Mouse (Mus musculus): ENCODE results near the gene Pomgnt2. TPM values are rescaled to one million over a fixed set of nuclear protein-coding genes. Genes with fewer than 3 reads are reported as not detected.
"Not testable (repeated sequence)": the region's sequence is repeated elsewhere in the genome, so short reads cannot be mapped to it uniquely, and the experiment has no call there.

The Pomgnt2 gene
- polyA plus RNA-seq, 1 experiment from 2014 or later, result 8.8 TPM

DNA sequence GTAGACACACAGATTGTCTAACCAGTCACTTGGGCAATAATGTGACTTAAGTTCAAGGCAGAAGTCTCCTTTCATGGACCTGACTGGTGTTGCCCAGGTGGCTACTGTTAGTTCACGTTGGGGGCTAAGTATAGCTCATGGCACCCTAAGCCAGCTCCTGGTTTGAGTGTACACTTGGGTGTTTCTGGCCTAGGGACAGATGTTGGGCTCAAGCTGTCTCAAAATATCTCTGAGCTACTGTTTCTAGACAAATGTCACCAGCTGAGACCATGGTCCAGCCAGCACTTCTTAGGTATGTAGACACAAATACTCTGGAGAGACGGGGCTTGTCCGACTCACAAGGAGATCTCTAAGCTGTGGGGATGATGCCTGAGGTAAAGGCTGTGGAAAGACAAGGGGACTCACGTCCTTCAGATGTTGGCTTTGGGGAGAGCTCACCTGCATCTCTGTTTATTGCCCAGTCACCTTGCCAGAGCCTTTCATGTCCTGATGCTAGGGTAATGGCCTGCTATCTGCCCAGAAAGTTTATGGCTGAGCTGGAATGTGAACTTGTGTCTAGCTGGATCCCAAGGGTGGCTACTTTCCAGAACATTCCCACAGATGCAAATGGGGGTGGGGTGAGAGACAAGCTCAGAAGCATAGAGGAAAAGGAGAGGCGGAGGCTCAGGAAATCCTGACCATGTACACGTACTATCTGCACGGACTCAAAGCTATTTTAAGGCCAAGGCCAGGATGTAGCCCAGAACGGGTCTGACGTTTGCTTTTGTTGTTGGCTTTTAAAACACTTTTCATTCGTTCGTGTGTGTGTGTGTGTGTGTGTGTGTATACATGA, 31.2 kb upstream of the Pomgnt2 start:
- Histone ChIP-seq H3K4me1 (replicated peaks; ENCODE audit: control insufficient read depth, insufficient read depth, low read length) (no peaks in the 10 kb centered on the region), H3K4me3 (ENCODE audit: low read depth, low read length) (no peak overlapping the region), H3K36me3 (ENCODE audit: control insufficient read depth, insufficient read depth, low read length) (no peaks in the 10 kb centered on the region), H3K27ac (ENCODE audit: low read depth, low read length) (no peak overlapping the region), H3K4me2 (replicated peaks; ENCODE audit: low read depth, low read length) (no peak overlapping the region), H3K9ac (ENCODE audit: low read depth, low read length) (no peak overlapping the region), H3K9me3 (ENCODE audit: control insufficient read depth, low read length) (no peaks in the 10 kb centered on the region), H3K27me3 (ENCODE audit: control insufficient read depth, insufficient read depth, low read length) (no peaks in the 10 kb centered on the region)
- DNase-seq (ENCODE audit: low spot score) (no peak), ATAC-seq (ENCODE audit: low FRiP score) (no peak)
- WGBS, result 83% methylated on average over 11 of the region's 11 CpGs

DNA sequence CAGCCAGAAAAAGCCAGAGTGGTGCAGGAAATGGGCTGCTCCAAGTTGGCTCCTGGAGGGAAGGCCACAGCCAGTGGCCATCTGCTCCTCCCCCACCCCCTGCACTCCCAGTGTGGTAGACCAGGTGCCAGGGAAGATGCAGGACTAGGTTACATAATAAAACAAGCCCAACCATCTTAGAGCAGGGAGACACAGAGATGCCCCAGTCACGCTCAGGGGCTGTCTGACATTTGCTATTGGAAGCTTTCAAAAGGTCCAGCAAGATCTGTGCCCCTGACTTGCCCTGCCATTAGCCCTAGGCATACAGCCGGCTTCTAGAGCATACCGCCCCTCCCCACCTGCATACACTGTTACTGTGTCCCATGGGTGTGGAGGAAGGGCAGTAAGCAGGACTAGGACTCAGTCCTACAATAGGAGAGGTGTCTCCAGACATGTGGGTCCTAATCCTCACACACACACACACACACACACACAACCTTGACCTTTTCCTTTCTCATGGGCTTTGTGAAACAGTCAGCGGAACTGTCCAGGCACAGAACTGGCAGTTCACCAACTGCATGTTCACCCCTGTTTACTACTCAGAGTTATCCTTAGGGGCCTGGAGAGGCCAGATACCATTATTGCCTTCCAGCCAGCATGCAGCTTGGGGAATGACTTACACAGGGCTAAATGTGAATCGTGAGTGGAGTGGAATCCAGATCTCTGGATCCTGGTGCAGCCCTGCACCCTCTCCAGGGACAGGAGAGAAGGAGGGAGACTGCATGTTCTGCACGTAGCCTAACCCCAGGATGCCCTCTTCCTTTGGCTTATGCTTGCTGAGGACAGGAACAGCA, 30.4 kb upstream of the Pomgnt2 start:
- Histone ChIP-seq H3K4me3 (ENCODE audit: low read depth, low read length) (no peak overlapping the region), H3K27ac (ENCODE audit: low read depth, low read length) (no peak overlapping the region), H3K36me3 (ENCODE audit: control insufficient read depth, insufficient read depth, low read length) (no peaks in the 10 kb centered on the region), H3K9me3 (ENCODE audit: control insufficient read depth, low read length) (no peaks in the 10 kb centered on the region), H3K27me3 (ENCODE audit: control insufficient read depth, insufficient read depth, low read length) (no peaks in the 10 kb centered on the region), H3K4me2 (replicated peaks; ENCODE audit: low read depth, low read length) (no peak overlapping the region), H3K4me1 (replicated peaks; ENCODE audit: control insufficient read depth, insufficient read depth, low read length) (no peaks in the 10 kb centered on the region), H3K9ac (ENCODE audit: low read depth, low read length) (no peak overlapping the region)
- no peak for ATAC-seq (ENCODE audit: low FRiP score)
- 68% methylated on average over 6 of the region's 6 CpGs for WGBS
- DNase-seq (ENCODE audit: low spot score), result no peak

DNA sequence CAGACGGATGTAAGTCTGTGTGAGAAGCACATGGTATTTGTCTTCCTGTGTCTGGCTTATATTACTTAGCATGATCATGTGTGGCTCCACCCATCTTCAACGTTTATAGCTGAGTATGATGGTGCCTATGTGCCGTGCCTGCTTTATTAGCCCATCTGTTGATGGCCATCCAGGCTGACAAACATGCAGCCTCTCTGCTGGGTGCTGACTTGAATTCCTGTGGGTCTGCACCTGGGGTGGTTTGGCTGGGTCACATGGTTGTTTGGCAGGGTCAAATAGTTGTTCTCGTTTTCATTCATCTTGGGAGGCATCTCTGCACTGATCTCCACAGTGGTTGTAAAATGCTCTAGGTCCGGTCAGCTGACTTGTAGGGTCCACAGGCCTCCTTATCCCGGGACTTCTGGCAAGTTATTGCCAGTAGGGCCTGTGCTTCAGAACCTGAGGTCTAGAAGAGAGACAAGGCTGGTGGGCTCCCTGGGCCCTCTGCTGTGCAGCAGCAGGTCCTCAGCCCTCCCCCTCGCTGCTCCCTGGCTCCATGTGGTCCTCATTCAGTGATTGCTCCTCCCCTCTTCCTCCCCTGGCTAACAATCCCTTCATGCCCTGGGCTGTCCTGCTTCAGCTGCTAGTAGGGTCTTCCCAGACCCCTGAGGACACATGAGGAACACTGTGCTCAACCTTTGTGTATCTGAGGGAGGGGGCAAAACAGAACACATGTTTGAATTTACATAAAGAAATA, 29.1 kb upstream of the Pomgnt2 start:
- Histone ChIP-seq H3K36me3 (ENCODE audit: control insufficient read depth, insufficient read depth, low read length) (no peaks in the 10 kb centered on the region), H3K4me1 (replicated peaks; ENCODE audit: control insufficient read depth, insufficient read depth, low read length) (no peaks in the 10 kb centered on the region), H3K27me3 (ENCODE audit: control insufficient read depth, insufficient read depth, low read length) (no peaks in the 10 kb centered on the region), H3K27ac (ENCODE audit: low read depth, low read length) (no peak overlapping the region), H3K9ac (ENCODE audit: low read depth, low read length) (no peak overlapping the region), H3K4me3 (ENCODE audit: low read depth, low read length) (no peak overlapping the region), H3K9me3 (ENCODE audit: control insufficient read depth, low read length) (no peaks in the 10 kb centered on the region), H3K4me2 (replicated peaks; ENCODE audit: low read depth, low read length) (no peak overlapping the region)
- DNase-seq (ENCODE audit: low spot score) (no peak), ATAC-seq (ENCODE audit: low FRiP score) (no peak)
- 63% methylated on average over 7 of the region's 7 CpGs for WGBS

DNA sequence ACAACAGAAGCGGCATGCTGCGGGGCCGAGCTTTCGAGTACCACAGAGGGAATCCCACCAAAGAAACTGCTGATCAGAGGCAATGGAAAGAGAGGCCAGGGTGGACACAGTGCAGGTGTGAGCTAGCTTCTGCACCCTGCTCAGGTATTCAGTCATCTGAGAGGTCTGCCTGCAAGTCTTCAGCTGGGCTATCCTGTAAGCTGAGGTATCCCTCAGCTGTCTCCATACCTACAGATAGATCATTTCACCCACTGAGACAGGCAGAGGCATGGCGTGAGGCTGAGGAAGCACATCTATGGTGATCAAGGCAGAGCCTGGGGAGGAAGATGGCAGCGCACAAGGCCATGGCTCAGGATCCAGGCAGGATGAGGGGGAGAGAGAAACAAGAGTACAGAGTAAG, 27.5 kb upstream of the Pomgnt2 start:
- Histone ChIP-seq H3K9me3 (ENCODE audit: control insufficient read depth, low read length) (no peaks in the 10 kb centered on the region), H3K27me3 (ENCODE audit: control insufficient read depth, insufficient read depth, low read length) (no peaks in the 10 kb centered on the region), H3K27ac (ENCODE audit: low read depth, low read length) (no peak overlapping the region), H3K9ac (ENCODE audit: low read depth, low read length) (no peak overlapping the region), H3K4me2 (replicated peaks; ENCODE audit: low read depth, low read length) (no peak overlapping the region), H3K36me3 (ENCODE audit: control insufficient read depth, insufficient read depth, low read length) (no peaks in the 10 kb centered on the region), H3K4me3 (ENCODE audit: low read depth, low read length) (no peak overlapping the region), H3K4me1 (replicated peaks; ENCODE audit: control insufficient read depth, insufficient read depth, low read length) (no peaks in the 10 kb centered on the region)
- ATAC-seq (ENCODE audit: low FRiP score) (no peak), DNase-seq (ENCODE audit: low spot score) (no peak)
- 93% methylated on average over 6 of the region's 6 CpGs for WGBS

DNA sequence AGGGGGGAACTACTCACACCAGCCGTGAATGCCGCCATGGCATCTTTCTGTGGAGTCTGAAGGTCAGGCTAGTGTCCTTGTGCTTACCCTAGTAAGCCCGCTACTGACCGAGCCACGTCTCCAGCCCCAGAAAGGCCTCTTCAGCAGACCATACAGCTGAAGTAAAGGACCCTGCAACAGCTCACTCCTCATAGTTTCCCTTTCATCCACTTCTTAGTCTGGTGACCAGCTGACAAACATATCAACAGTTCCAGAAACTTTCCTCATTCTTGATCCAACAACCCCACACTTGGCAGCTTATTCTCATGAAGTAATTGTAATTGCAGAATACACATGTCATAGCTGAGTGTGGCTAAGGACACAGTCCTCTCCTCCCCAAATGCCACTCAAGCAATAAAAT, 27.0 kb upstream of the Pomgnt2 start:
- H3K27me3 ChIP-seq (ENCODE audit: control insufficient read depth, insufficient read depth, low read length), result no peaks in the 10 kb centered on the region
- no peak overlapping the region for H3K4me3 ChIP-seq (ENCODE audit: low read depth, low read length)
- H3K27ac ChIP-seq (ENCODE audit: low read depth, low read length), result no peak overlapping the region
- no peaks in the 10 kb centered on the region for H3K9me3 ChIP-seq (ENCODE audit: control insufficient read depth, low read length)
- WGBS, result 81% methylated on average over 5 of the region's 5 CpGs
- DNase-seq (ENCODE audit: low spot score), result no peak
- no peak overlapping the region for H3K4me2 ChIP-seq (replicated peaks; ENCODE audit: low read depth, low read length)
- no peak overlapping the region for H3K9ac ChIP-seq (ENCODE audit: low read depth, low read length)
- ATAC-seq (ENCODE audit: low FRiP score), result no peak
- H3K36me3 ChIP-seq (ENCODE audit: control insufficient read depth, insufficient read depth, low read length), result no peaks in the 10 kb centered on the region
- peaks cover 2% of the 10 kb centered on the region; the same call in 1 of the 2 replicates for H3K4me1 ChIP-seq (replicated peaks; ENCODE audit: control insufficient read depth, insufficient read depth, low read length)

DNA sequence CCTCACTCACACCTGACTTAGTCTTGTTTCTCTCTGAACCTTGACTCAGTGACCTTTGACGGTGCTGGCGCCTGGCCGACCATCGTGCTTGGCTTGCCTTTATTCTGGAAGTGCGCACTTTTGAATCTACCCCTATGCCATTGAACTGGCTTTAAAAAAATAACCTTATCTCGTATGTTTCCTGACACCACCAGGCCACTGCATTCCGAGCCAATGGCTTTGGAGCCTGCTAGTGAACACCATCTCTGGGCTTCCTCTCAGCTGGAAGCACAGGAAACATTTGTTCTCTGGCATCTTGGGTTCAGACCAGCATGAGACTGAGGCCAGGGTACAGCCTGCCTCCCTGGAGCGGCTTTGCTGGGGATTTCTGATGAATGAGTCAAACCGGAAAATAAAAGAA, 25.9 kb upstream of the Pomgnt2 start:
- WGBS, result 72% methylated on average over 9 of the region's 9 CpGs
- DNase-seq (ENCODE audit: low spot score) (no peak), ATAC-seq (ENCODE audit: low FRiP score) (no peak)
- Histone ChIP-seq H3K9ac (ENCODE audit: low read depth, low read length) (no peak overlapping the region), H3K9me3 (ENCODE audit: control insufficient read depth, low read length) (no peaks in the 10 kb centered on the region), H3K4me1 (replicated peaks; ENCODE audit: control insufficient read depth, insufficient read depth, low read length) (peaks cover 2% of the 10 kb centered on the region; the same call in 1 of the 2 replicates), H3K4me3 (ENCODE audit: low read depth, low read length) (no peak overlapping the region), H3K4me2 (replicated peaks; ENCODE audit: low read depth, low read length) (no peak overlapping the region), H3K36me3 (ENCODE audit: control insufficient read depth, insufficient read depth, low read length) (no peaks in the 10 kb centered on the region), H3K27ac (ENCODE audit: low read depth, low read length) (no peak overlapping the region), H3K27me3 (ENCODE audit: control insufficient read depth, insufficient read depth, low read length) (no peaks in the 10 kb centered on the region)

DNA sequence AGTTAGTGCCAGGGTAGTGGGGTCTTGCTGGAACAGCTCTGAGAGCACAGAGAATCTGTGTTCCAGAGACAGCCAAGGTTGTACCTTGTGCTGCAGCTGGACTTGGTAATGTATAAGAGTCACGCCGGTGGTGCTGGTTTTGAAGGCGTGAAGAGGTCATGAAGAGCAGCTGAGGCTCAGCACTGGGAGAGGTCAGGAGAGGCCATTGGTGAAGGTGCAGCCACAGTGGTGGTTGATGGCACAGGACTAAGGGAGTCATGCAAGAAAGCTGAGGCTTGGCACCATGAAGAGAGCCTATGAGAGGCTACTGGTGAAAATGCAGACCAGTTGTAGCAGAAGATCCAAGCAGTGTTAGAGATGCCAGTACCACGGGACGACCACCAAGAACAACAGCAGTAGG, 24.7 kb upstream of the Pomgnt2 start:
- Histone ChIP-seq H3K9me3 (ENCODE audit: control insufficient read depth, low read length) (no peaks in the 10 kb centered on the region), H3K27me3 (ENCODE audit: control insufficient read depth, insufficient read depth, low read length) (no peaks in the 10 kb centered on the region), H3K4me2 (replicated peaks; ENCODE audit: low read depth, low read length) (no peak overlapping the region), H3K9ac (ENCODE audit: low read depth, low read length) (no peak overlapping the region), H3K27ac (ENCODE audit: low read depth, low read length) (no peak overlapping the region), H3K36me3 (ENCODE audit: control insufficient read depth, insufficient read depth, low read length) (no peaks in the 10 kb centered on the region), H3K4me3 (ENCODE audit: low read depth, low read length) (no peak overlapping the region), H3K4me1 (replicated peaks; ENCODE audit: control insufficient read depth, insufficient read depth, low read length) (peaks cover 2% of the 10 kb centered on the region; the same call in 1 of the 2 replicates)
- DNase-seq (ENCODE audit: low spot score), result no peak
- 89% methylated on average over 5 of the region's 5 CpGs for WGBS
- no peak for ATAC-seq (ENCODE audit: low FRiP score)

DNA sequence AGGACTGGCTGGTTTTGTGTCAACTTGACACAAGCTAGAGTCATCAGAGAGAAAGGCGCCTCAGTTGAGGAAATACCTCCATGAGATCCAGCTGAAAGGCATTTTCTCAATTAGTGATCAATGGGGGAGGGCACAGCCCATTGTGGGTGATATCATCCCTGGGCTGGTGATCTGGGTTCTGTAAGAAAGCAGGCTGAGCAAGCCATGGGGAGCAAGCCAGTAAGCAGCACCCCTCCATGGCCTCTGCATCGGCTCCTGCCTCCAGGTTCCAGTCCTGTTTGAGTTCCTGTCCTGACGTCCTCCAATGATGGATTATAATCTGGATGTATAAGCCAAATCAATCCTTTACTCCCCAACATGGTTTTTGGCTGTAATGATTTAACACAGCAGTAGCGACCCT, 24.3 kb upstream of the Pomgnt2 start:
- not testable (repeated sequence) for H3K9ac ChIP-seq (ENCODE audit: low read depth, low read length); H3K27ac ChIP-seq (ENCODE audit: low read depth, low read length); H3K27me3 ChIP-seq (ENCODE audit: control insufficient read depth, insufficient read depth, low read length); ATAC-seq (ENCODE audit: low FRiP score); H3K4me3 ChIP-seq (ENCODE audit: low read depth, low read length); H3K9me3 ChIP-seq (ENCODE audit: control insufficient read depth, low read length); H3K4me2 ChIP-seq (replicated peaks; ENCODE audit: low read depth, low read length); DNase-seq (ENCODE audit: low spot score); H3K4me1 ChIP-seq (replicated peaks; ENCODE audit: control insufficient read depth, insufficient read depth, low read length); H3K36me3 ChIP-seq (ENCODE audit: control insufficient read depth, insufficient read depth, low read length)
- WGBS, result 92% methylated on average over 4 of the region's 4 CpGs

Measured in hindbrain, embryonic 11.5 days (tissue).